23 mouse cellular contexts compared by ENCODE assay signal in genomic region chr13:28945681-28946080, GRCm38 (mm10).
"Had no signal": no experiment of that assay in that cellular context is flagged by ENCODE, and none has a peak within 500 bp of the region (broad histone marks: within the 10 kb centered on the region; RNA-seq: fewer than 3 reads in every experiment).

No protein-coding gene starts in this region.

- H3K36me3 ChIP-seq: intestine, embryonic 15.5 days; limb, embryonic 15.5 days; liver, embryonic 12.5 days; liver, embryonic 15.5 days; lung, embryonic 15.5 days; stomach, embryonic 15.5 days had no signal

- H3K4me3 ChIP-seq: intestine, embryonic 15.5 days; left cerebral cortex, adult 2 months; limb, embryonic 12.5 days; limb, embryonic 15.5 days; liver, embryonic 12.5 days; liver, embryonic 15.5 days; lung, embryonic 15.5 days; midbrain, embryonic 12.5 days; myocyte; neural tube, embryonic 12.5 days; stomach, embryonic 15.5 days had no signal

- H3K4me2 ChIP-seq: intestine, embryonic 15.5 days; limb, embryonic 12.5 days; limb, embryonic 15.5 days; liver, embryonic 12.5 days; liver, embryonic 15.5 days; lung, embryonic 15.5 days; midbrain, embryonic 12.5 days; neural tube, embryonic 12.5 days; stomach, embryonic 15.5 days had no signal

- ATAC-seq: intestine, embryonic 15.5 days; liver, embryonic 12.5 days; midbrain, embryonic 16.5 days had no signal

- H3K9ac ChIP-seq: intestine, embryonic 15.5 days; limb, embryonic 12.5 days; limb, embryonic 15.5 days; liver, embryonic 12.5 days; liver, embryonic 15.5 days; lung, embryonic 15.5 days; midbrain, embryonic 12.5 days; neural tube, embryonic 12.5 days; stomach, embryonic 15.5 days had no signal

- H3K9me3 ChIP-seq: intestine, embryonic 15.5 days; limb, embryonic 15.5 days; liver, embryonic 12.5 days; liver, embryonic 15.5 days; lung, embryonic 15.5 days; midbrain, embryonic 12.5 days; neural tube, embryonic 12.5 days; stomach, embryonic 15.5 days had no signal

- DNase-seq: kidney, adult 18-20 months; kidney, adult 9 months; kidney, postnatal 36 days; layer of hippocampus, postnatal 36 days; lung, adult 18-20 months; lung, postnatal 10 days; lung, postnatal 36 days; right cerebral cortex, postnatal 25 days; spleen, adult 18-20 months; thymus, postnatal 14 days; thymus, postnatal 4 days had no signal

- H3K27ac ChIP-seq: intestine, embryonic 15.5 days; left cerebral cortex, adult 2 months; limb, embryonic 12.5 days; limb, embryonic 15.5 days; liver, embryonic 12.5 days; liver, embryonic 15.5 days; lung, embryonic 15.5 days; neural tube, embryonic 12.5 days; stomach, embryonic 15.5 days had no signal

- H3K27me3 ChIP-seq: intestine, embryonic 15.5 days; limb, embryonic 12.5 days; limb, embryonic 15.5 days; lung, embryonic 15.5 days; midbrain, embryonic 12.5 days; neural tube, embryonic 12.5 days; stomach, embryonic 15.5 days had no signal
